Mouse (Mus musculus) stomach, embryonic 15.5 days (tissue): Measurements from ENCODE around the gene Gm17949. TPM values are rescaled to one million over a fixed set of nuclear protein-coding genes. Genes with fewer than 3 reads are reported as not detected.
A peak's percentile ranks its signal among the peaks of the same experiment; 100 is the strongest.

Source experiments
- ATAC-seq: fragments of 200-750 bp; cut with Nextera tagmentation; 2 replicates; pipeline ENCODE4 v1.8.0; 2017; ENCODE audit warnings: low read depth, moderate number of reproducible peaks, moderate TSS enrichment; ENCODE audit not compliant: insufficient read depth, low FRiP score
- H3K27ac ChIP-seq: fragments of 300-500 bp; sonication (generic); 2 replicates; pipeline ENCODE4 v1.5.1; 2015; ENCODE audit warnings: mild to moderate bottlenecking, inconsistent platforms
- H3K27me3 ChIP-seq: fragments of 300-500 bp; sonication (generic); replicated peaks from 2 replicates; pipeline ENCODE4 v1.6.1; 2015; ENCODE audit warnings: inconsistent platforms
- H3K36me3 ChIP-seq: fragments of 300-500 bp; sonication (generic); 2 replicates; pipeline ENCODE4 v1.6.1; 2015; ENCODE audit warnings: inconsistent platforms
- H3K4me1 ChIP-seq: fragments of 300-500 bp; sonication (generic); 2 replicates; pipeline ENCODE4 v1.6.1; 2015; ENCODE audit warnings: inconsistent platforms
- H3K4me2 ChIP-seq: fragments of 300-500 bp; sonication (generic); 2 replicates; pipeline ENCODE4 v1.6.1; 2015; ENCODE audit warnings: mild to moderate bottlenecking, inconsistent platforms
- H3K4me3 ChIP-seq: fragments of 300-500 bp; sonication (generic); replicated peaks from 2 replicates; pipeline ENCODE4 v1.5.1; 2015; ENCODE audit warnings: inconsistent platforms
- H3K9ac ChIP-seq: fragments of 300-500 bp; sonication (generic); 2 replicates; pipeline ENCODE4 v1.6.1; 2015; ENCODE audit warnings: inconsistent platforms
- H3K9me3 ChIP-seq: fragments of 300-500 bp; sonication (generic); 2 replicates; pipeline ENCODE4 v1.6.1; 2016; ENCODE audit warnings: inconsistent platforms
- WGBS: fragments of 180-500 bp; shearing (Covaris S2); methylation state at CpG from one replicate; pipeline ENCODE4 v1.1.7; 2015; 5-methylcytosine and 5-hydroxymethylcytosine counted together
- polyA plus RNA-seq: library from polyadenylated mRNA; unstranded; fragments of >200 nt; fragmentation: Nextera tagmentation; extraction: Ambion mirVana; gene quantifications from 2 replicates; pipeline ENCODE4 v1.2.1, GENCODE M21; 2015

The Gm17949 gene
- polyA plus RNA-seq, 1 experiment from 2014 or later, result 0.51 TPM

GRCm38 (mm10) chr17:56997029-56997667 is 14.1 kb upstream of the Gm17949 start, which contains the start of gene Alkbh7:
Alkbh7 (plus strand) TSS chr17:56997339.
- Histone ChIP-seq H3K4me2 (peak within 1 kb of the TSS; percentile 86), H3K27ac (peak within 1 kb of the TSS; percentile 81), H3K9ac (peak within 1 kb of the TSS; percentile 49), H3K9me3 (no peaks in the 10 kb centered on the region), H3K4me3 (peak within 1 kb of the TSS; percentile 77), H3K27me3 (no peaks in the 10 kb centered on the region), H3K36me3 (peaks cover 24% of the 10 kb centered on the region), H3K4me1 (0 out of 2 replicates have a peak, but pooled peaks cover 9% of the 10 kb centered on the region)
- under 1% methylated on average over 38 of the region's 38 CpGs for WGBS
- ATAC-seq, result peak; percentile 99

GRCm38 (mm10) chr17:56999414-56999813 is 11.9 kb upstream of the Gm17949 start:
- no peak overlapping the region for H3K27ac ChIP-seq
- H3K36me3 ChIP-seq, result peaks cover 22% of the 10 kb centered on the region
- no peak overlapping the region for H3K4me2 ChIP-seq
- H3K4me1 ChIP-seq, result 0 out of 2 replicates have a peak, but pooled peaks cover 9% of the 10 kb centered on the region
- H3K9ac ChIP-seq, result no peak overlapping the region
- no peak overlapping the region for H3K4me3 ChIP-seq
- no peak for ATAC-seq
- 87% methylated on average over 9 of the region's 9 CpGs for whole genome bisulfite sequencing
- H3K27me3 ChIP-seq, result no peaks in the 10 kb centered on the region
- no peaks in the 10 kb centered on the region for H3K9me3 ChIP-seq

- H3K36me3 ChIP-seq, result peaks cover 24% of the 10 kb centered on the region
- WGBS, result 82% methylated on average over 9 of the region's 9 CpGs
These were observed 11.2 kb upstream of the Gm17949 start, which contains the start of gene Pspn for GRCm38 (mm10) chr17:56999968-57000609. Pspn (minus strand) TSS chr17:57000018.

GRCm38 (mm10) chr17:57001228-57001627 is 10.0 kb upstream of the Gm17949 start:
- Histone ChIP-seq H3K36me3 (peaks cover 33% of the 10 kb centered on the region), H3K9me3 (no peaks in the 10 kb centered on the region), H3K4me2 (no peak overlapping the region), H3K27ac (no peak overlapping the region), H3K27me3 (no peaks in the 10 kb centered on the region), H3K4me3 (no peak overlapping the region), H3K4me1 (0 out of 2 replicates have a peak, but pooled peaks cover 9% of the 10 kb centered on the region), H3K9ac (no peak overlapping the region)
- WGBS, result 50% methylated on average over 8 of the region's 8 CpGs
- ATAC-seq, result no peak

More at GRCm38 (mm10) chr17:56999968-57000609, 11.2 kb upstream of the Gm17949 start, which contains the start of gene Pspn:
- H3K4me2 ChIP-seq, result no peak within 1 kb of the TSS
- ATAC-seq, result no peak
- H3K9me3 ChIP-seq, result no peaks in the 10 kb centered on the region
- no peak within 1 kb of the TSS for H3K9ac ChIP-seq
- no peak within 1 kb of the TSS for H3K27ac ChIP-seq
- H3K4me1 ChIP-seq, result 0 out of 2 replicates have a peak, but pooled peaks cover 9% of the 10 kb centered on the region
- H3K27me3 ChIP-seq, result no peaks in the 10 kb centered on the region
- no peak within 1 kb of the TSS for H3K4me3 ChIP-seq

GRCm38 (mm10) chr17:57003994-57004393 is 7.3 kb upstream of the Gm17949 start:
- WGBS, result 92% methylated on average over 7 of the region's 7 CpGs
- no peak overlapping the region for H3K4me3 ChIP-seq
- no peaks in the 10 kb centered on the region for H3K9me3 ChIP-seq
- H3K4me2 ChIP-seq, result no peak overlapping the region
- H3K4me1 ChIP-seq, result no peaks in the 10 kb centered on the region
- H3K27ac ChIP-seq, result no peak overlapping the region
- ATAC-seq, result no peak
- no peaks in the 10 kb centered on the region for H3K27me3 ChIP-seq
- peaks cover 51% of the 10 kb centered on the region for H3K36me3 ChIP-seq
- no peak overlapping the region for H3K9ac ChIP-seq

GRCm38 (mm10) chr17:57007137-57007905 is 3.9 kb upstream of the Gm17949 start:
- H3K4me3 ChIP-seq, result no peak overlapping the region
- no peaks in the 10 kb centered on the region for H3K27me3 ChIP-seq
- H3K4me2 ChIP-seq, result no peak overlapping the region
- WGBS, result 91% methylated on average over 13 of the region's 13 CpGs
- peaks cover 6% of the 10 kb centered on the region; the same call in 1 of the 2 replicates for H3K4me1 ChIP-seq
- no peaks in the 10 kb centered on the region for H3K9me3 ChIP-seq
- peaks cover 50% of the 10 kb centered on the region for H3K36me3 ChIP-seq
- no peak for ATAC-seq
- H3K27ac ChIP-seq, result peak overlapping the region; percentile 57; the same call in 1 of the 2 replicates
- H3K9ac ChIP-seq, result no peak overlapping the region

- WGBS, result under 1% methylated on average over 19 of the region's 19 CpGs
- H3K9ac ChIP-seq, result peak overlapping the region; percentile 70
- H3K9me3 ChIP-seq, result no peaks in the 10 kb centered on the region
These were observed 396 bp upstream of the Gm17949 start for GRCm38 (mm10) chr17:57010911-57011235.

GRCm38 (mm10) chr17:57012245-57012795 is 1.1 kb downstream of the Gm17949 start:
- 65% methylated on average over 13 of the region's 13 CpGs for WGBS
- Histone ChIP-seq H3K4me1 (peaks cover 6% of the 10 kb centered on the region; the same call in 1 of the 2 replicates), H3K27ac (peak overlapping the region; percentile 94), H3K9ac (0 out of 2 replicates have a peak overlapping the region, but pooled peaks have one; percentile 50), H3K27me3 (no peaks in the 10 kb centered on the region), H3K36me3 (peaks cover 13% of the 10 kb centered on the region; the same call in 1 of the 2 replicates), H3K4me3 (peak overlapping the region; percentile 70), H3K9me3 (no peaks in the 10 kb centered on the region), H3K4me2 (peak overlapping the region; percentile 84)
- ATAC-seq, result no peak

More at GRCm38 (mm10) chr17:57010911-57011235, 396 bp upstream of the Gm17949 start:
- peak overlapping the region; percentile 78 for H3K4me2 ChIP-seq
- H3K27ac ChIP-seq, result peak overlapping the region; percentile 64
- no peaks in the 10 kb centered on the region for H3K27me3 ChIP-seq
- peaks cover 6% of the 10 kb centered on the region; the same call in 1 of the 2 replicates for H3K4me1 ChIP-seq
- peaks cover 24% of the 10 kb centered on the region for H3K36me3 ChIP-seq
- peak overlapping the region; percentile 70 for H3K4me3 ChIP-seq
- ATAC-seq, result peak; percentile 15; the same call in 1 of the 2 replicates

GRCm38 (mm10) chr17:57019693-57020092 is 8.4 kb downstream of the Gm17949 start:
- Histone ChIP-seq H3K27me3 (no peaks in the 10 kb centered on the region), H3K9ac (no peak overlapping the region), H3K36me3 (peaks cover 44% of the 10 kb centered on the region), H3K4me3 (no peak overlapping the region), H3K4me2 (no peak overlapping the region), H3K9me3 (no peaks in the 10 kb centered on the region), H3K27ac (no peak overlapping the region), H3K4me1 (no peaks in the 10 kb centered on the region)
- ATAC-seq, result peak; percentile 38; the same call in 1 of the 2 replicates
- WGBS, result 83% methylated on average over 2 of the region's 2 CpGs

GRCm38 (mm10) chr17:57020960-57021359 is 9.7 kb downstream of the Gm17949 start:
- Histone ChIP-seq H3K4me2 (no peak overlapping the region), H3K4me1 (no peaks in the 10 kb centered on the region), H3K9ac (no peak overlapping the region), H3K27ac (no peak overlapping the region), H3K4me3 (no peak overlapping the region), H3K9me3 (no peaks in the 10 kb centered on the region), H3K36me3 (peaks cover 56% of the 10 kb centered on the region), H3K27me3 (no peaks in the 10 kb centered on the region)
- no peak for ATAC-seq
- 84% methylated on average over 5 of the region's 5 CpGs for WGBS

- H3K27ac ChIP-seq, result no peak overlapping the region
- no peak overlapping the region for H3K4me3 ChIP-seq
- H3K36me3 ChIP-seq, result peaks cover 61% of the 10 kb centered on the region
- 89% methylated on average over 4 of the region's 4 CpGs for WGBS
- no peaks in the 10 kb centered on the region for H3K9me3 ChIP-seq
- ATAC-seq, result no peak
- H3K9ac ChIP-seq, result no peak overlapping the region
- H3K4me2 ChIP-seq, result no peak overlapping the region
- no peaks in the 10 kb centered on the region for H3K27me3 ChIP-seq
- peaks cover 17% of the 10 kb centered on the region for H3K4me1 ChIP-seq
These were observed 16.2 kb downstream of the Gm17949 start for GRCm38 (mm10) chr17:57027471-57027870.
